Mouse (Mus musculus): ENCODE measurements around the gene Tstd1.

DNA sequence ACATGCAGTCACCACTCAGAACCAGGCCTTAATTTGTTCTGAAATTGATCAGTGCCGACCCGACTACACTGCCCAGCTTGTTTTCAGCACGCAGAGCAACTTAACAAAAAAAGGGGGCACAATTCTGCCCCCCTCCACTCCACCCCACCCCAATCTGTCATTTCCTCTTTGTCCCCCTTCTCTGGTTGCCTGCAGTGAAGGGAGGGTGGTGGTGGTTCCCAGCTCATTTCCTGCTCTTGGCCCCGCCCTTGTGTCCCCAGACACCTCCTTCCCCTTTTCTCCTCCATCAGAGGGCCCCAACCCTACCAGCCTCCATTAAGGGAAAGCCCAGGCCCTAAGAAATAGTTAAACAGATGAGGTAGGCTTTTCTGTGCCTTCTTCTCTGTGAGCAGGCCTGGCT is 28.6 kb upstream of the Tstd1 start:
- TF ChIP-seq CTCF (IDR thresholded peaks at IDR 0.05; ENCODE audit: low read depth) = no peak
- TF ChIP-seq EP300 (IDR thresholded peaks at IDR 0.05; ENCODE audit: low read depth) = no peak
